Mouse (Mus musculus) liver, postnatal 0 days (tissue): ENCODE results near the gene Dlgap5. TPM values are rescaled to one million over a fixed set of nuclear protein-coding genes. Genes with fewer than 3 reads are reported as not detected.

Experiments used
- ATAC-seq: fragments of 200-750 bp; cut with Nextera tagmentation; 2 replicates; pipeline ENCODE4 v1.8.0; 2017; ENCODE audit warnings: mild to moderate bottlenecking, moderate library complexity
- DNase-seq: peaks from one replicate; pipeline ENCODE4 v3.0.0-alpha.2; 2016
- H3K27ac ChIP-seq: fragments of 300-500 bp; sonication (generic); 2 replicates; pipeline ENCODE4 v1.5.1; 2014; ENCODE audit warnings: antibody characterized with exemption, moderate library complexity, mild to moderate bottlenecking, low read depth
- H3K27me3 ChIP-seq: fragments of 300-500 bp; sonication (generic); 2 replicates; pipeline ENCODE4 v1.6.1; 2014; ENCODE audit warnings: low read length, control low read depth, mixed read lengths; ENCODE audit not compliant: insufficient read depth
- H3K36me3 ChIP-seq: fragments of 300-500 bp; sonication (generic); replicated peaks from 2 replicates; pipeline ENCODE4 v1.6.1; 2014; ENCODE audit warnings: mild to moderate bottlenecking, control low read depth, low read length, moderate library complexity, mixed read lengths; ENCODE audit not compliant: insufficient read depth
- H3K4me1 ChIP-seq: fragments of 300-500 bp; sonication (generic); 2 replicates; pipeline ENCODE4 v1.6.1; 2014; ENCODE audit warnings: antibody characterized with exemption, mild to moderate bottlenecking, control low read depth; ENCODE audit not compliant: insufficient read depth
- H3K4me2 ChIP-seq: fragments of 300-500 bp; sonication (generic); 2 replicates; pipeline ENCODE4 v1.6.1; 2014; ENCODE audit warnings: low read depth, mild to moderate bottlenecking, low read length, moderate library complexity, mixed read lengths
- H3K4me3 ChIP-seq: fragments of 300-500 bp; sonication (generic); 2 replicates; pipeline ENCODE4 v1.5.1; 2014; ENCODE audit warnings: low read depth, low read length
- H3K9ac ChIP-seq: fragments of 300-500 bp; sonication (generic); replicated peaks from 2 replicates; pipeline ENCODE4 v1.6.1; 2014; ENCODE audit warnings: mild to moderate bottlenecking, moderate library complexity
- H3K9me3 ChIP-seq: fragments of 300-500 bp; sonication (generic); 2 replicates; pipeline ENCODE4 v1.6.1; 2016; ENCODE audit warnings: mild to moderate bottlenecking, control low read depth, low read length, mixed read lengths
- CTCF ChIP-seq: sonication (generic); IDR thresholded peaks from 2 replicates; pipeline ENCODE4 v1.5.1; 2016; ENCODE audit warnings: antibody characterized with exemption, low read depth
- EP300 ChIP-seq: IDR thresholded peaks from 2 replicates; pipeline ENCODE4 v1.6.1; 2016; ENCODE audit warnings: antibody characterized with exemption, low read depth, mild to moderate bottlenecking
- WGBS: fragments of 180-500 bp; shearing (Covaris S2); extraction: QIAGEN DNeasy Blood & Tissue Kit; methylation state at CpG from one replicate; pipeline ENCODE4 v1.1.7; 2014; ENCODE audit not compliant: insufficient replicate concordance; 5-methylcytosine and 5-hydroxymethylcytosine counted together
- polyA plus RNA-seq: library from polyadenylated mRNA; unstranded; fragments of >200 nt; fragmentation: Nextera tagmentation; extraction: Ambion mirVana; gene quantifications from 2 replicates; pipeline ENCODE4 v1.2.1, GENCODE M21; 2015

Gene Dlgap5
- polyA plus RNA-seq, 1 experiment from 2014 or later: 16.9 TPM

DNA sequence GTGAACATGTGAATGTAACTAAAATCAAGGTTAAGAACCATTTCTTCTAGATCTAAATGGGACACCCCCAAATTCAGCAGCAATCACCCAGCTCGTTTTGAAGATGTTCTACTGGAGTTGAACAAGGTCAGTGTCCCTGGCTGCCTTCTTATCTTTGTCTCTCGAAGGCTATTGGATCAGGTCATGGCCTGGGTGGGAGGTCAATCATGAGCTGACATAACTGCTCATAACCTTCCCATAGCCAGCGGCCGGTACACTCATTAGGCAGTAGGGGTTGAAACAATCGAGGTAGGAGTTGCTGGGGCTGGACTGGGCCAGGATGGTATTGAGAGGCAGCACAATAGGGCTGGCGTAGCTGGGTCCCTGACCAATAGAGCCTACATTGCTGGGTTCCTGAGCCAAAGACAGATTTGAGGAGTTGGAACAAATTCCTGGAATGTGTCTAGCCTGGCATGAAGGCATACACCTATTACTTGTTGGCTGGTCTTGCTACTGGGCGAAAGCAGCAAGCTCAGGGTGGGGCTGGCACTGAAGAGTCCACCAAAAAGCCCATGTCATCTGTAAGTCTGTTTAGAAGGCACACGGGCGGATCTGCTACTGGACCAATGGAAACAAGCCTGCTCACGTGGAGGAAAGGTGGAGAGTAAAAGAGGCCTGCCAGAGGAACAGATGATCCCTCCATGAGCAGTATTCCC lies 77.8 kb downstream of the Dlgap5 start:
- 75% methylated on average over 10 of the region's 10 CpGs for WGBS
- Histone ChIP-seq H3K36me3 (no peaks in the 10 kb centered on the region), H3K4me2 (no peak overlapping the region), H3K27ac (no peak overlapping the region), H3K27me3 (no peaks in the 10 kb centered on the region), H3K4me3 (no peak overlapping the region), H3K4me1 (no peaks in the 10 kb centered on the region), H3K9ac (no peak overlapping the region), H3K9me3 (no peaks in the 10 kb centered on the region)
- no peak for DNase-seq
- TF ChIP-seq CTCF (no peak), EP300 (no peak)
- ATAC-seq: no peak

Other genes starting within 250 kb of the Dlgap5 start
- 29.6 and 38.3 TPM in 2 replicates for gene Gch1, start 229.0 kb downstream of the Dlgap5 start, polyA plus RNA-seq
- 10.1 and 13.7 TPM in 2 replicates for gene Wdhd1, start 141.6 kb downstream of the Dlgap5 start, polyA plus RNA-seq
- 1.7 and 1.9 TPM in 2 replicates for gene Socs4, start 141.5 kb downstream of the Dlgap5 start, polyA plus RNA-seq
- gene Mapk1ip1l, start 120.1 kb downstream of the Dlgap5 start, polyA plus RNA-seq: 15.1 and 16.6 TPM in 2 replicates
- gene Lgals3, start 50.7 kb downstream of the Dlgap5 start, polyA plus RNA-seq: 53.3 and 60.8 TPM in 2 replicates
- 19.3 and 22.1 TPM in 2 replicates for gene Fbxo34, start 32.0 kb upstream of the Dlgap5 start, polyA plus RNA-seq
- 5.6 and 6.3 TPM in 2 replicates for gene Atg14, start 152.2 kb upstream of the Dlgap5 start, polyA plus RNA-seq
- 16.7 and 17.4 TPM in 2 replicates for gene Ktn1, start 230.0 kb upstream of the Dlgap5 start, polyA plus RNA-seq